Mouse (Mus musculus) neural tube, embryonic 15.5 days (tissue): ENCODE measurements around the gene Qrfp. TPM values are rescaled to one million over a fixed set of nuclear protein-coding genes. Genes with fewer than 3 reads are reported as not detected.

Experiments
- ATAC-seq: fragments of 200-750 bp; cut with Nextera tagmentation; 2 replicates; pipeline ENCODE4 v1.8.0; 2017; ENCODE audit warnings: mild to moderate bottlenecking, moderate TSS enrichment, moderate library complexity; ENCODE audit not compliant: low FRiP score
- H3K27ac ChIP-seq: fragments of 300-500 bp; sonication (generic); replicated peaks from 2 replicates; pipeline ENCODE4 v1.5.1; 2015; ENCODE audit warnings: mild to moderate bottlenecking, inconsistent platforms
- H3K27me3 ChIP-seq: fragments of 300-500 bp; sonication (generic); replicated peaks from 2 replicates; pipeline ENCODE4 v1.6.1; 2015; ENCODE audit warnings: inconsistent platforms
- H3K36me3 ChIP-seq: fragments of 300-500 bp; sonication (generic); 2 replicates; pipeline ENCODE4 v1.6.1; 2015; ENCODE audit warnings: inconsistent platforms
- H3K4me1 ChIP-seq: fragments of 300-500 bp; sonication (generic); 2 replicates; pipeline ENCODE4 v1.6.1; 2015; ENCODE audit warnings: inconsistent platforms
- H3K4me2 ChIP-seq: fragments of 300-500 bp; sonication (generic); 2 replicates; pipeline ENCODE4 v1.6.1; 2015; ENCODE audit warnings: inconsistent platforms, mild to moderate bottlenecking, moderate library complexity
- H3K4me3 ChIP-seq: fragments of 300-500 bp; sonication (generic); replicated peaks from 2 replicates; pipeline ENCODE4 v1.5.1; 2015; ENCODE audit warnings: mild to moderate bottlenecking, inconsistent platforms
- H3K9ac ChIP-seq: fragments of 300-500 bp; sonication (generic); replicated peaks from 2 replicates; pipeline ENCODE4 v1.6.1; 2015; ENCODE audit warnings: mild to moderate bottlenecking, inconsistent platforms
- H3K9me3 ChIP-seq: fragments of 300-500 bp; sonication (generic); replicated peaks from 2 replicates; pipeline ENCODE4 v1.6.1; 2016; ENCODE audit warnings: inconsistent platforms
- WGBS: fragments of 180-500 bp; shearing (Covaris S2); methylation state at CpG from one replicate; pipeline ENCODE4 v1.1.7; 2015; ENCODE audit warnings: mixed read lengths; 5-methylcytosine and 5-hydroxymethylcytosine counted together
- polyA plus RNA-seq: library from polyadenylated mRNA; unstranded; fragments of >200 nt; fragmentation: Nextera tagmentation; extraction: Ambion mirVana; gene quantifications from 2 replicates; pipeline ENCODE4 v1.2.1, GENCODE M21; 2015

Gene Qrfp
- polyA plus RNA-seq = 0.23 TPM in 1 of 2 replicates, not detected in the other

DNA sequence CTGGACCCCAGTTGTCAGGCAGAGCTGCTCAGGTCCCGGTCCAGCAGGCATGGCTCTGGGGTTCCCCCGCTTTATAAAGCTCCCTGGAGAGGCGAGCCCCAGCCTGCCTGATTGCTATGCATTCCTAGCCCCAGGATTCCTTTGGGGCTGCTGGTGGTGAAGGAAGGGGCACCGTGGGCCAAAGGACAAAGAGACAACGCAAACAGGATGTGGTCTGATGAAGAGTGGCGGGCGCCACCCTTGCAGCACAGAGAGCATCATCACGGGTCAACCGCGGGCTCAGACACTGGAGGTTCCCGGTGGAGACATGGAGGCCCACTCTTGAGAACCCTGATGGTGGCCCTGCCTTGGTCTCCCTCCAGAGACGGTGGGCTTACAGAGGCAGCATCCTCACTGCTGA lies at the start of gene Qrfp:
Gene Qrfp (minus strand): TSS at position 137 of the 400 bp plus-strand sequence.
- Histone ChIP-seq H3K4me1 (peaks cover 51% of the 10 kb centered on the region), H3K27ac (no peak within 1 kb of the TSS)

DNA sequence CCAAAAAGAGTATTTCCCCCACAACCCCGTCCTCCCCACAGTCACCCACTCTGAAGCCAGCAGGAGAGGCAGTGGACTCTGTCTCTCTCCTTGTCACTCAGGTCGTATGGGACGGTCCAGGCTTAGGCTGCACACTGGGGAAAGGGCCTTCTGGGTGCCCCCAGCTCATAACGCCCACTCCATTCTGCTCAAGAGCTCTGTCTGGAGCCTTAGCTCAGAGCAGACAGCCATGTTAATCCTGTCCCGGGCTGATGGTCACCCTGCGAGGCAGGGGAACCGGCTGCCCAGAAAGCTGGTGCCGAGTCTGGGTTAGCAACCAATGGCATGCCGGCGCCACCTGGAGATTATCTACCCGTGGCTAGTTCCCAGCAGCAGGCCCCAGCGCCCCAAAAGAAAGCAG lies 48.1 kb upstream of the Qrfp start:
- WGBS = 16% methylated on average over 12 of the region's 12 CpGs
- no peak overlapping the region for H3K4me2 ChIP-seq
- no peak overlapping the region for H3K9ac ChIP-seq
- no peak overlapping the region for H3K4me3 ChIP-seq
- no peak for ATAC-seq
- peaks cover 28% of the 10 kb centered on the region for H3K4me1 ChIP-seq
- H3K9me3 ChIP-seq = no peaks in the 10 kb centered on the region
- no peak overlapping the region for H3K27ac ChIP-seq
- H3K27me3 ChIP-seq = 0 out of 2 replicates have a peak, but pooled peaks cover 4% of the 10 kb centered on the region
- H3K36me3 ChIP-seq = no peaks in the 10 kb centered on the region

More for the DNA sequence above, at the start of gene Qrfp:
- H3K9me3 ChIP-seq = no peaks in the 10 kb centered on the region
- no peak within 1 kb of the TSS for H3K9ac ChIP-seq
- no peak for ATAC-seq
- no peak within 1 kb of the TSS for H3K4me3 ChIP-seq
- 51% methylated on average over 12 of the region's 12 CpGs for WGBS
- no peaks in the 10 kb centered on the region; the same call in 1 of the 2 replicates for H3K27me3 ChIP-seq
- no peak within 1 kb of the TSS for H3K4me2 ChIP-seq
- H3K36me3 ChIP-seq = no peaks in the 10 kb centered on the region

DNA sequence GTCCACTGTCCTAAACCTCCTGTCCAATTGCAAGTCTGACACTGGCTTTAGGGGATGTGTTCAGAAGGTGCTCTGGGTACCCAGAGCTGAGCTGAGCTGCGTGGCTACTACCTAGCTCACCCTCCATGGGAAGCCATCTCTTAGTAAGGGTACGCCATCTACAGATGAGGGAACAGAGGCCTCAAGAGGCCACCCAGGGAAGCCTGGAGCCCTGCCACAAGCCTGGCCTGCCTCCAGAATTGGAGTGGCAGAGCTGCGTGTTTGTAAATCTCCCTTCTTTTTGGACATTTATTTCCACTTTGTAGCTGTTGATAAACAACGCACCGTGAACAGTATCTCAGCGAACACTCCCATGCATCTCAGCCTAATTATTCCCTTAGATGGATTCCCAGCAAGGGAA lies 46.8 kb upstream of the Qrfp start:
- no peak overlapping the region for H3K4me2 ChIP-seq
- peaks cover 28% of the 10 kb centered on the region for H3K4me1 ChIP-seq
- no peak for ATAC-seq
- WGBS = 49% methylated on average over 6 of the region's 6 CpGs
- H3K4me3 ChIP-seq = no peak overlapping the region
- H3K27me3 ChIP-seq = 0 out of 2 replicates have a peak, but pooled peaks cover 4% of the 10 kb centered on the region
- H3K9ac ChIP-seq = 0 out of 2 replicates have a peak overlapping the region, but pooled peaks have one; percentile 7
- no peaks in the 10 kb centered on the region for H3K36me3 ChIP-seq
- H3K9me3 ChIP-seq = no peaks in the 10 kb centered on the region
- no peak overlapping the region for H3K27ac ChIP-seq

DNA sequence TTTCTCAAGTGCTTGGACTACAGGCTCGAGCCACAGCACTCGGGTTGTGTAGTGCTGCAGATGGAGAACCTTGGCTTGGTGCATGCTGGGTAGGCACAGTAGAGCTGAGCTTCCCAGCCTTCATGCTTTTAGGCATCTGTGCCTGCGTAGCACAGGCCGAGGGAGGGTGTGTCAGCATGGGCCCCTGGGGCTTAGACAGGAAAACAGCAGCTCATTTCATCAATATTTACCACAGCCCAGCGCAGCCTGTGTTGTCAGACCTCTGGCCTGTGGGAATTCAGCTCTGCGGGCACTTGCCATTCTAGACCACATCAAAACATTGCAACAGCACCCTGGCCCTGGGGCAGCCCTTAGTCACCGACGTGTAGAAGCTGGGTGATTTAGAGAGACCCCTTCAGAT lies 45.6 kb upstream of the Qrfp start:
- Histone ChIP-seq H3K36me3 (no peaks in the 10 kb centered on the region), H3K4me1 (peaks cover 28% of the 10 kb centered on the region), H3K9me3 (no peaks in the 10 kb centered on the region), H3K9ac (no peak overlapping the region), H3K4me2 (no peak overlapping the region), H3K27me3 (0 out of 2 replicates have a peak, but pooled peaks cover 4% of the 10 kb centered on the region), H3K27ac (no peak overlapping the region), H3K4me3 (no peak overlapping the region)
- WGBS = 61% methylated on average over 8 of the region's 8 CpGs
- no peak for ATAC-seq

GRCm38 (mm10) chr2:31850141-31850540 lies 39.8 kb upstream of the Qrfp start:
- H3K27me3 ChIP-seq = peaks cover 32% of the 10 kb centered on the region
- ATAC-seq = no peak
- H3K27ac ChIP-seq = no peak overlapping the region
- H3K4me3 ChIP-seq = no peak overlapping the region
- no peaks in the 10 kb centered on the region for H3K9me3 ChIP-seq
- H3K4me1 ChIP-seq = peaks cover 25% of the 10 kb centered on the region
- 48% methylated on average over 12 of the region's 12 CpGs for WGBS
- H3K9ac ChIP-seq = no peak overlapping the region
- H3K36me3 ChIP-seq = no peaks in the 10 kb centered on the region
- no peak overlapping the region for H3K4me2 ChIP-seq

GRCm38 (mm10) chr2:31847908-31848307 lies 37.5 kb upstream of the Qrfp start:
- H3K36me3 ChIP-seq = no peaks in the 10 kb centered on the region
- H3K27ac ChIP-seq = no peak overlapping the region
- no peaks in the 10 kb centered on the region for H3K9me3 ChIP-seq
- peaks cover 31% of the 10 kb centered on the region for H3K4me1 ChIP-seq
- 20% methylated on average over 6 of the region's 6 CpGs for WGBS
- no peak overlapping the region for H3K9ac ChIP-seq
- no peak overlapping the region for H3K4me3 ChIP-seq
- ATAC-seq = no peak
- H3K27me3 ChIP-seq = peaks cover 48% of the 10 kb centered on the region
- H3K4me2 ChIP-seq = no peak overlapping the region

DNA sequence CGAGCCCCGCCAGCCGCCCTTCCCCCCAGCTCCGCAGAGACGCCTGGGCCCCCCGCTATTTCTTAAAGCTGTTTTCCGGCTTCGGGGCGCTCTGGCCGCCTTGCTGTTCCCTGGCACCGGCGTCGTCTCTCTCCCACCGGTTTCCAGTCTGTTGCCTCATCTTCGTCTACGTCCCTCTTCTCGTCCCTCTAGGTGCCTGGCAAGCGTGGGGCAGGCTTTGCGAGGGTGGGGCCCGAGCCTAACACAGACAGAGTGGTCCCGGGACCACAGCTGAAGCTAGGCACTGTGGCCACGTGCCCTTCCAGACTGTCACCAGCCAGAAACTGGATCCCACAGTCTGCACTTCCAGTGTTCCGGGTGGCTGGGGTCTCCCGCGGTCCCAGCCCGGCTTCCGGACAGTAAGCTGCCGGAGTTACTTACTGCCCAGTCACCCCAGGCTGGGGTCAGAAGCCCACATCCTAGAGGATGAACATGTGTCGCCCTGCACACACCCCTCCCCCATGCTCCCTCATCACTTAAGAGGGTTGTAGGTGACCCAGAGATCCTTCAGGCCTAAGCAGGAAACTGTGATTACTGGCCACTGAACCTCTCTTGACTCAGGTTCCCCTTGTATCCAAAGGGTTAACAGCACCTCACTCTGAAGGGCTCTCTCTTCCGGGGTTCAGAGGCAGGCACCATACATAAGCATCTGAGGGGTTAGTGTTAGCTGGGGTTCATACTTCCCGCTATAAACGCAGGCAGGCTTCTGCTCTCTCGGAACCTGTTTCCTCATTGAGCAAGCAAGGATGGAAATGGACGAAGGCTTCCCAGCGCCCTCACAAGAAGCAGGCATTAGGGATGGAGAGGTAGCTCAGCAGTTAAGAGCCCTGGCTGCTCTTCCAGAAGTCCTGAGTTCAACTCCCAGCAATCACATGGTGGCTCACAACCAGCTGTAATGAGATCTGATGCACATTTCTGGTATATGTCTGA lies 36.6 kb upstream of the Qrfp start:
- WGBS = 5% methylated on average over 35 of the region's 35 CpGs
- no peaks in the 10 kb centered on the region for H3K36me3 ChIP-seq
- no peak for ATAC-seq
- peak overlapping the region; percentile 48 for H3K4me3 ChIP-seq
- no peaks in the 10 kb centered on the region for H3K9me3 ChIP-seq
- H3K27me3 ChIP-seq = peaks cover 52% of the 10 kb centered on the region
- peak overlapping the region; percentile 97 for H3K4me2 ChIP-seq
- H3K9ac ChIP-seq = no peak overlapping the region
- peaks cover 31% of the 10 kb centered on the region for H3K4me1 ChIP-seq
- no peak overlapping the region for H3K27ac ChIP-seq

GRCm38 (mm10) chr2:31845896-31846691 lies 35.7 kb upstream of the Qrfp start, which contains the start of gene Fibcd1:
TSS of gene Fibcd1 (minus strand) at chr2:31846005.
- Histone ChIP-seq H3K27me3 (peaks cover 52% of the 10 kb centered on the region), H3K9me3 (no peaks in the 10 kb centered on the region), H3K4me1 (peaks cover 33% of the 10 kb centered on the region), H3K9ac (peak within 1 kb of the TSS; percentile 60), H3K4me2 (peak within 1 kb of the TSS; percentile 97), H3K27ac (no peak within 1 kb of the TSS), H3K4me3 (peak within 1 kb of the TSS; percentile 48), H3K36me3 (no peaks in the 10 kb centered on the region)
- under 1% methylated on average over 88 of the region's 88 CpGs for WGBS
- peak; percentile 56; the same call in 1 of the 2 replicates for ATAC-seq

- peak overlapping the region; percentile 48 for H3K4me3 ChIP-seq
- H3K4me1 ChIP-seq = peaks cover 39% of the 10 kb centered on the region
- no peak overlapping the region for H3K27ac ChIP-seq
- no peaks in the 10 kb centered on the region for H3K9me3 ChIP-seq
- peak overlapping the region; percentile 97 for H3K4me2 ChIP-seq
- H3K27me3 ChIP-seq = peaks cover 52% of the 10 kb centered on the region
- 0 out of 2 replicates have a peak, but pooled peaks have one; percentile 9 for ATAC-seq
- 4% methylated on average over 26 of the region's 26 CpGs for WGBS
- H3K36me3 ChIP-seq = no peaks in the 10 kb centered on the region
- H3K9ac ChIP-seq = peak overlapping the region; percentile 60
These were observed 35.1 kb upstream of the Qrfp start for GRCm38 (mm10) chr2:31845512-31845895.

- no peak overlapping the region for H3K9ac ChIP-seq
- 4% methylated on average over 10 of the region's 10 CpGs for WGBS
- H3K4me3 ChIP-seq = peak overlapping the region; percentile 48
- H3K9me3 ChIP-seq = no peaks in the 10 kb centered on the region
- peaks cover 35% of the 10 kb centered on the region for H3K4me1 ChIP-seq
- ATAC-seq = no peak
- peaks cover 56% of the 10 kb centered on the region for H3K27me3 ChIP-seq
- H3K27ac ChIP-seq = no peak overlapping the region
- no peaks in the 10 kb centered on the region for H3K36me3 ChIP-seq
- H3K4me2 ChIP-seq = peak overlapping the region; percentile 97
These were observed 34.4 kb upstream of the Qrfp start for GRCm38 (mm10) chr2:31844729-31845136.

GRCm38 (mm10) chr2:31838868-31839267 lies 28.5 kb upstream of the Qrfp start:
- Histone ChIP-seq H3K9ac (no peak overlapping the region), H3K36me3 (no peaks in the 10 kb centered on the region), H3K4me1 (peaks cover 21% of the 10 kb centered on the region), H3K27me3 (peaks cover 29% of the 10 kb centered on the region), H3K27ac (no peak overlapping the region), H3K4me2 (no peak overlapping the region), H3K9me3 (no peaks in the 10 kb centered on the region), H3K4me3 (no peak overlapping the region)
- WGBS = 45% methylated on average over 1 of the region's 1 CpGs
- no peak for ATAC-seq
